Mouse (Mus musculus) spleen, embryonic (tissue): ENCODE data around the gene Trh.

Source experiments
- CTCF ChIA-PET: fragments of 350-600 bp; sonication (Branson Sonifier 250); formaldehyde crosslinking; loops from one replicate; lab custom pipeline; 2022; lab: Charles Lee

The Trh gene

GRCm38 (mm10) chr6:92224981-92225380, 19.5 kb downstream of the Trh start:
- CTCF ChIA-PET = no interaction called here

- CTCF ChIA-PET = no interaction called here
These were observed 22.4 kb downstream of the Trh start for GRCm38 (mm10) chr6:92222021-92222420.

- CTCF ChIA-PET = no interaction called here
These were observed 22.8 kb downstream of the Trh start for GRCm38 (mm10) chr6:92221604-92222003.

- CTCF ChIA-PET = interaction anchor here (1.1 kb wide), 1 partner anchor 50 kb away, joined by 4 read pairs; no protein-coding TSS in a partner anchor
These were observed 25.0 kb downstream of the Trh start for GRCm38 (mm10) chr6:92219445-92219844.

GRCm38 (mm10) chr6:92214773-92215449, 29.5 kb downstream of the Trh start, which contains the start of gene Rbsn:
Rbsn (minus strand) TSS chr6:92214925.
- CTCF ChIA-PET = no interaction called here

GRCm38 (mm10) chr6:92214055-92214772, 30.2 kb downstream of the Trh start:
- CTCF ChIA-PET = interaction anchor here (0.6 to 0.7 kb wide), 2 partner anchors 153 to 739 kb away, joined by 3 read pairs; no protein-coding TSS in a partner anchor

- CTCF ChIA-PET = no interaction called here
These were observed 45.0 kb downstream of the Trh start for GRCm38 (mm10) chr6:92199414-92199813.
